In genomic region chr13:102352073-102352854, GRCm38 (mm10) we compare ENCODE assay signal across 11 mouse cellular contexts.
DNase-seq lines count a peak whose midpoint lies in the region; ATAC-seq lines count a peak whose summit lies in the region.
"Had no signal": no experiment of that assay in that cellular context is flagged by ENCODE, and none has a peak within 500 bp of the region (broad histone marks: within the 10 kb centered on the region; RNA-seq: fewer than 3 reads in every experiment).

No protein-coding gene starts in this region.

- 77% methylated on average over 10 of the region's 10 CpGs for WGBS in heart, embryonic 11.5 days (ENCODE audit: insufficient replicate concordance)
- 36% methylated on average over 10 of the region's 10 CpGs for WGBS in embryonic facial prominence, embryonic 14.5 days

- peaks cover 5% of the 10 kb centered on the region; the same call in 1 of the 2 replicates for H3K4me1 ChIP-seq in heart, embryonic 11.5 days (ENCODE audit: control insufficient read depth, insufficient read depth, low read length)
- H3K4me1 ChIP-seq in embryonic facial prominence, embryonic 14.5 days (ENCODE audit: control insufficient read depth, insufficient read depth, low read length), result peaks cover 7% of the 10 kb centered on the region
- H3K4me1 ChIP-seq: hindbrain, embryonic 13.5 days had no signal

- no peak overlapping the region for H3K9ac ChIP-seq in heart, embryonic 11.5 days (ENCODE audit: low read depth, low read length)
- H3K9ac ChIP-seq in embryonic facial prominence, embryonic 14.5 days (ENCODE audit: low read depth, low read length), result no peak overlapping the region
- H3K9ac ChIP-seq: hindbrain, embryonic 13.5 days had no signal

- H3K9me3 ChIP-seq in heart, embryonic 11.5 days (replicated peaks; ENCODE audit: control insufficient read depth, low read length), result no peaks in the 10 kb centered on the region
- H3K9me3 ChIP-seq in embryonic facial prominence, embryonic 14.5 days (ENCODE audit: control insufficient read depth, low read length), result no peaks in the 10 kb centered on the region
- H3K9me3 ChIP-seq: hindbrain, embryonic 13.5 days had no signal

- H3K36me3 ChIP-seq in heart, embryonic 11.5 days (ENCODE audit: control insufficient read depth, insufficient read depth, low read length), result no peaks in the 10 kb centered on the region
- no peaks in the 10 kb centered on the region for H3K36me3 ChIP-seq in embryonic facial prominence, embryonic 14.5 days (ENCODE audit: control insufficient read depth, insufficient read depth, low read length)
- H3K36me3 ChIP-seq: hindbrain, embryonic 13.5 days had no signal

- no peak overlapping the region for H3K4me2 ChIP-seq in heart, embryonic 11.5 days
- no peak overlapping the region for H3K4me2 ChIP-seq in embryonic facial prominence, embryonic 14.5 days (ENCODE audit: low read depth, low read length)
- H3K4me2 ChIP-seq: hindbrain, embryonic 13.5 days had no signal

- no peak overlapping the region for H3K4me3 ChIP-seq in heart, embryonic 11.5 days (ENCODE audit: low read depth, low read length)
- H3K4me3 ChIP-seq in embryonic facial prominence, embryonic 14.5 days (ENCODE audit: low read depth, low read length), result no peak overlapping the region
- H3K4me3 ChIP-seq: hindbrain, embryonic 13.5 days had no signal

- no peak overlapping the region for H3K27ac ChIP-seq in heart, embryonic 11.5 days (ENCODE audit: low read depth, low read length)
- H3K27ac ChIP-seq in embryonic facial prominence, embryonic 14.5 days (replicated peaks; ENCODE audit: low read depth, low read length), result no peak overlapping the region; the same call in 1 of the 2 replicates
- H3K27ac ChIP-seq: hindbrain, embryonic 13.5 days had no signal

- no peaks in the 10 kb centered on the region for H3K27me3 ChIP-seq in heart, embryonic 11.5 days (ENCODE audit: control insufficient read depth, insufficient read depth, low read length)
- no peaks in the 10 kb centered on the region for H3K27me3 ChIP-seq in embryonic facial prominence, embryonic 14.5 days (replicated peaks; ENCODE audit: control insufficient read depth, insufficient read depth, low read length)
- H3K27me3 ChIP-seq: CH12.LX; hindbrain, embryonic 13.5 days had no signal

- peak; percentile 46 for DNase-seq in heart, adult 8-10 months (ENCODE audit: low spot score)
- DNase-seq in 3T3-L1 (ENCODE audit: low read depth, low spot score), result peak; percentile 41
- peak; percentile 68 for DNase-seq in embryonic facial prominence, embryonic 14.5 days (ENCODE audit: low spot score)
- peak; percentile 36 for DNase-seq in heart, postnatal 4 days
- no peak for DNase-seq in right cerebral cortex, postnatal 25 days
- no peak for DNase-seq in adrenal gland, adult 18-20 months (ENCODE audit: low spot score in 2 of 2)

- no peak for ATAC-seq in heart, embryonic 11.5 days (replicated peaks; ENCODE audit: insufficient number of reproducible peaks, low FRiP score, low TSS enrichment)
- peak; percentile 47; the same call in 1 of the 2 replicates for ATAC-seq in embryonic facial prominence, embryonic 14.5 days (ENCODE audit: low read depth)
- ATAC-seq in granulocyte monocyte progenitor cell, adult 5-6 weeks (replicated peaks; ENCODE audit: poor library complexity, severe bottlenecking), result no peak
- ATAC-seq: midbrain, embryonic 16.5 days had no signal

Comparison
In these comparisons a context has a peak if more than half of its experiments do, and no peak if none do; other contexts are left out.
1. DNase-seq: peak in heart, adult 8-10 months (single experiment), 3T3-L1 (single experiment), embryonic facial prominence, embryonic 14.5 days (single experiment) and heart, postnatal 4 days (single experiment); none in right cerebral cortex, postnatal 25 days (single experiment) and adrenal gland, adult 18-20 months (0 of 2).